Comparison of ENCODE assay signal across 31 mouse cellular contexts in genomic region chr4:21680971-21681370, GRCm38 (mm10). TPM values are rescaled to one million over a fixed set of nuclear protein-coding genes. Genes with fewer than 3 reads are reported as not detected.
A peak's percentile ranks its signal among the peaks of the same experiment; 100 is the strongest.
DNase-seq lines count a peak whose midpoint lies in the region; ATAC-seq and TF ChIP-seq lines count a peak whose summit lies in the region.
"Had no signal": no experiment of that assay in that cellular context is flagged by ENCODE, and none has a peak within 500 bp of the region (broad histone marks: within the 10 kb centered on the region; RNA-seq: fewer than 3 reads in every experiment).

No protein-coding gene starts in this region.

- H3K4me2 ChIP-seq in intestine, embryonic 14.5 days (ENCODE audit: low read length): no peak overlapping the region
- no peak overlapping the region for H3K4me2 ChIP-seq in intestine, embryonic 15.5 days (replicated peaks)
- no peak overlapping the region for H3K4me2 ChIP-seq in embryonic facial prominence, embryonic 11.5 days (ENCODE audit: low read depth, low read length)
- H3K4me2 ChIP-seq: liver, embryonic 15.5 days; lung, embryonic 15.5 days; midbrain, embryonic 12.5 days had no signal

- WGBS in intestine, embryonic 14.5 days: 2% methylated on average over 10 of the region's 10 CpGs
- 4% methylated on average over 10 of the region's 10 CpGs for WGBS in intestine, embryonic 15.5 days
- WGBS in embryonic facial prominence, embryonic 11.5 days: 3% methylated on average over 10 of the region's 10 CpGs

- no peak overlapping the region for H3K9ac ChIP-seq in intestine, embryonic 14.5 days (ENCODE audit: low read length)
- H3K9ac ChIP-seq in intestine, embryonic 15.5 days: no peak overlapping the region
- no peak overlapping the region for H3K9ac ChIP-seq in embryonic facial prominence, embryonic 11.5 days (replicated peaks; ENCODE audit: low read length)
- H3K9ac ChIP-seq: liver, embryonic 15.5 days; lung, embryonic 15.5 days; midbrain, embryonic 12.5 days had no signal

- no peaks in the 10 kb centered on the region for H3K36me3 ChIP-seq in intestine, embryonic 14.5 days (ENCODE audit: control insufficient read depth, insufficient read depth, low read length)
- no peaks in the 10 kb centered on the region for H3K36me3 ChIP-seq in intestine, embryonic 15.5 days
- H3K36me3 ChIP-seq in embryonic facial prominence, embryonic 11.5 days (replicated peaks; ENCODE audit: control insufficient read depth, insufficient read depth, low read depth, low read length): no peaks in the 10 kb centered on the region
- H3K36me3 ChIP-seq: forebrain, embryonic 10.5 days; G1E; liver, embryonic 15.5 days; lung, embryonic 15.5 days; midbrain, embryonic 12.5 days had no signal

- no peak for TF ChIP-seq POLR2A in brain, embryonic 14.5 days (IDR thresholded peaks at IDR 0.05; ENCODE audit: borderline replicate concordance, extremely low read depth, insufficient read depth, insufficient read length, poor library complexity, severe bottlenecking)

- no peak overlapping the region for H3K4me3 ChIP-seq in intestine, embryonic 14.5 days (ENCODE audit: low read depth, low read length)
- no peak overlapping the region for H3K4me3 ChIP-seq in intestine, embryonic 15.5 days (replicated peaks)
- no peak overlapping the region for H3K4me3 ChIP-seq in embryonic facial prominence, embryonic 11.5 days (ENCODE audit: low read depth, low read length)
- H3K4me3 ChIP-seq: forebrain, embryonic 10.5 days; left cerebral cortex, adult 2 months; liver, embryonic 15.5 days; lung, embryonic 15.5 days; midbrain, embryonic 12.5 days had no signal

- H3K9me3 ChIP-seq in intestine, embryonic 14.5 days (ENCODE audit: control insufficient read depth, low read length): no peaks in the 10 kb centered on the region
- H3K9me3 ChIP-seq in intestine, embryonic 15.5 days: no peaks in the 10 kb centered on the region
- H3K9me3 ChIP-seq in embryonic facial prominence, embryonic 11.5 days (replicated peaks; ENCODE audit: control insufficient read depth, low read length): no peaks in the 10 kb centered on the region
- H3K9me3 ChIP-seq: forebrain, embryonic 10.5 days; liver, embryonic 15.5 days; lung, embryonic 15.5 days; midbrain, embryonic 12.5 days had no signal

- peaks cover 6% of the 10 kb centered on the region; the same call in 1 of the 2 replicates for H3K4me1 ChIP-seq in intestine, embryonic 14.5 days (replicated peaks; ENCODE audit: control insufficient read depth, insufficient read depth, low read length)
- H3K4me1 ChIP-seq in intestine, embryonic 15.5 days (replicated peaks): peaks cover 15% of the 10 kb centered on the region
- H3K4me1 ChIP-seq in embryonic facial prominence, embryonic 11.5 days (ENCODE audit: control insufficient read depth, insufficient read depth, low read length): peaks cover 6% of the 10 kb centered on the region

- H3K27me3 ChIP-seq in intestine, embryonic 14.5 days (replicated peaks; ENCODE audit: control insufficient read depth, insufficient read depth, low read length): peaks cover 100% of the 10 kb centered on the region
- peaks cover 88% of the 10 kb centered on the region for H3K27me3 ChIP-seq in intestine, embryonic 15.5 days (replicated peaks)
- peaks cover 77% of the 10 kb centered on the region for H3K27me3 ChIP-seq in embryonic facial prominence, embryonic 11.5 days (ENCODE audit: control insufficient read depth, insufficient read depth, low read length)
- H3K27me3 ChIP-seq: CH12.LX had no signal

- peak; percentile 49 for DNase-seq in intestine, embryonic 14.5 days (ENCODE audit: low spot score)
- peak; percentile 11 for DNase-seq in R1 (ENCODE audit: low read depth, low spot score)
- DNase-seq in brain, embryonic 14.5 days (ENCODE audit: low read depth): peak; percentile 17
- peak; percentile 2 for DNase-seq in embryonic facial prominence, embryonic 11.5 days (ENCODE audit: low spot score)
- DNase-seq in right cerebral cortex, postnatal 14 days: no peak
- DNase-seq in spleen, postnatal 4 days (ENCODE audit: low spot score in 2 of 2): no peak
- DNase-seq: adrenal gland, adult 8-10 months; B cell, adult 2 months; cerebellum, adult 18-20 months; cerebellum, postnatal 14 days; kidney, adult 18-20 months; layer of hippocampus, adult 9-11 months; liver; lung, postnatal 4 days; right cerebral cortex, postnatal 25 days; spleen, adult 18-20 months; thymus, postnatal 14 days had no signal

- ATAC-seq in intestine, embryonic 14.5 days (replicated peaks; ENCODE audit: low FRiP score, low TSS enrichment, low read depth): no peak
- no peak for ATAC-seq in intestine, embryonic 15.5 days
- ATAC-seq in embryonic facial prominence, embryonic 11.5 days (replicated peaks; ENCODE audit: insufficient number of reproducible peaks, low FRiP score, low TSS enrichment, low read depth): no peak
- ATAC-seq: activated CD4-positive, CD25-positive, alpha-beta regulatory T cell, adult 4 months; Patski had no signal

- H3K27ac ChIP-seq in intestine, embryonic 14.5 days (ENCODE audit: low read depth): no peak overlapping the region
- no peak overlapping the region for H3K27ac ChIP-seq in intestine, embryonic 15.5 days
- H3K27ac ChIP-seq in embryonic facial prominence, embryonic 11.5 days (replicated peaks; ENCODE audit: low read depth, low read length): no peak overlapping the region
- H3K27ac ChIP-seq: forebrain, embryonic 10.5 days; kidney, postnatal 0 days; left cerebral cortex, adult 2 months; liver, embryonic 15.5 days; lung, embryonic 15.5 days; midbrain, embryonic 12.5 days had no signal

- no peak for TF ChIP-seq CTCF in brain, embryonic 14.5 days (IDR thresholded peaks at IDR 0.05; ENCODE audit: borderline replicate concordance, extremely low read depth, insufficient read depth, insufficient read length)

RNA-seq across cellular contexts. Expression of gene Prdm13, which starts 4.8 kb away (rescaled TPM):
- not detected in 2 replicates for polyA plus RNA-seq in intestine, embryonic 14.5 days (2014; fragmentation: Nextera tagmentation; extraction: Ambion mirVana)
- not detected in 2 replicates for polyA plus RNA-seq in intestine, embryonic 15.5 days (2015; fragmentation: Nextera tagmentation; extraction: Ambion mirVana)
- polyA plus RNA-seq in brain, embryonic 14.5 days (2012; rRNA removed): 2.1 and 2.4 TPM in 2 replicates
- polyA plus RNA-seq in embryonic facial prominence, embryonic 11.5 days (2014; fragmentation: Nextera tagmentation; extraction: Ambion mirVana): 0.29 and 0.53 TPM in 2 replicates
- polyA plus RNA-seq: activated CD4-positive, CD25-positive, alpha-beta regulatory T cell, adult 4 months; G1E; heart, embryonic 14.5 days; kidney, postnatal 0 days; large intestine, adult 2 months; liver, embryonic 15.5 days; lung, embryonic 15.5 days; Patski; testis, adult 2 months had no signal

RNA-seq across cellular contexts. Expression of gene Ccnc, which starts 46.5 kb away (rescaled TPM):
- 36.9 and 40.6 TPM in 2 replicates for polyA plus RNA-seq in intestine, embryonic 14.5 days (2014; fragmentation: Nextera tagmentation; extraction: Ambion mirVana)
- polyA plus RNA-seq in intestine, embryonic 15.5 days (2015; fragmentation: Nextera tagmentation; extraction: Ambion mirVana): 36.8 and 37.4 TPM in 2 replicates
- 27.0 and 28.5 TPM in 2 replicates for polyA plus RNA-seq in brain, embryonic 14.5 days (2012; rRNA removed)
- polyA plus RNA-seq in embryonic facial prominence, embryonic 11.5 days (2014; fragmentation: Nextera tagmentation; extraction: Ambion mirVana): 61.3 and 67.5 TPM in 2 replicates

Comparison
In these comparisons a context has a peak if more than half of its experiments do, and no peak if none do; other contexts are left out.
1. DNase-seq: peak in intestine, embryonic 14.5 days (single experiment), R1 (single experiment), brain, embryonic 14.5 days (single experiment) and embryonic facial prominence, embryonic 11.5 days (single experiment); none in right cerebral cortex, postnatal 14 days (single experiment) and spleen, postnatal 4 days (0 of 2).